Mouse (Mus musculus) liver, adult 2 months (tissue): ENCODE measurements around the gene Cdh23.

Experiments
- CTCF ChIP-seq: fragments of 200-500 bp; IDR thresholded peaks from 2 replicates; pipeline ENCODE4 v1.5.1; 2011; ENCODE audit warnings: low read depth, low read length, control low read depth
- POLR2A ChIP-seq: fragments of 200-500 bp; IDR thresholded peaks from 2 replicates; pipeline ENCODE4 v1.6.1; 2011; ENCODE audit warnings: low read length, control low read depth; ENCODE audit not compliant: insufficient read depth; ENCODE audit errors: extremely low read depth

DNA sequence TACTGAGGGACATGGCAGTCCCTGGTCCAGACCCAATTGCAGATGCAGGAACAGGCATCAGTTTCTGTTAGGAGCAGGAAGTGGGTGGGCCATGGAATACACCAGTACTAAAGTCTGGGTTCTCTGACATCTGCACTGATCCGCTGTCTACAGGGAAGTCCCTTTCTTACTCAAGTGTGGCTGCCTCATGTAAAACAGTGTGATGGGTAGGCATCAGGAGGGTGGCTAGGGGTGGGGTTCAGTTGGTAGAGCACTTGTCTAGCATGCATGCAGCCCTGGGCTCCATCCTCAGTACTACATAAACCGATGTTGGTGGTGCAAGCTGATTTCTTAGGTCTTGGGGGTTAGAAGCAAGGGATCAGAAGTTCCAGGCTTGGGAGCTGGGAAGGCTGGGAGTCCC is 282.5 kb downstream of the Cdh23 start:
- TF ChIP-seq CTCF (no peak), POLR2A (no peak)
